Mouse (Mus musculus) neural tube, embryonic 10.5 days (tissue): Measurements from ENCODE around the gene Kank2.

Experiments
- DNase-seq: peaks from one replicate; pipeline ENCODE4 v3.0.0-alpha.2; 2017; ENCODE audit warnings: low spot score; ENCODE audit errors: extremely low spot score

Kank2 gene

DNA sequence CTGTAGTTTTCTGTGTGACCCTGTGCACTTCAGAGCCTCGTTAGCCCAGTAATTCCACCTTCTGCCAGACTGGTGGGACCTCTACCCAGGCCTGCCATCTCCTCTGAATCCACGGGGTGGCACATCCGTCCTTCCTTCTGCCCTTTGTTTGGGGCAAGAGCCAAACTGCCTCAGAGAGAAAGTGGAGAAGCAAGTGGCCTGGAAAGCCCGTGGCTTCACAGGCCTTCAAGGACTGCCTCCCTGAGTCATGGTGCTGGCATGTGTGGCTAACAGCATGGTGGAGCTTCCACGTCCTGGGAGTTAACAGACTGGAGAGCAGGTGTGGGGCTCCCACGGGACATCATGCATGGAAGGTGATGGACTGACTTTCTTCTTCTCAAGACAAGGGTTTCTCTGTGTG, 47.2 kb downstream of the Kank2 start:
- DNase-seq: no peak

DNA sequence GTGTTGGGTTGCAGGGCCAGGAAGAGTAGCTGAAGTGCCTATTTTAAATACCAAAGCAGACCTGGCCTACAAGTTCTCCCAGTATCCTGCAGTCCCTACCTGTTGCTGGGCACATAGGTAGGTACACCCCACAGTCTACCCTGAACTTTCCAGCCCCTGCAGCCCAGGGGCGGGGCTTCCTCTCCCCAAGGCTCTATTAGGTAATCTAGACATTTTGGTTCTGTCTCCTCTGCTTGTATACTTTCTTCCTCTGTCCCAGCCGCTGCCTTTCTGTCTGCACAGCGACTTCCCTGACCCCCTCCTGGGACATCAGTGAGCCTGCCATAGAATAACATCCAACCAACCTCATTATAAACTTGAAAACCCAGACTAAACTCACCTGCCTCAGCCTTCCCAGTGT, 48.2 kb downstream of the Kank2 start:
- no peak for DNase-seq

DNA sequence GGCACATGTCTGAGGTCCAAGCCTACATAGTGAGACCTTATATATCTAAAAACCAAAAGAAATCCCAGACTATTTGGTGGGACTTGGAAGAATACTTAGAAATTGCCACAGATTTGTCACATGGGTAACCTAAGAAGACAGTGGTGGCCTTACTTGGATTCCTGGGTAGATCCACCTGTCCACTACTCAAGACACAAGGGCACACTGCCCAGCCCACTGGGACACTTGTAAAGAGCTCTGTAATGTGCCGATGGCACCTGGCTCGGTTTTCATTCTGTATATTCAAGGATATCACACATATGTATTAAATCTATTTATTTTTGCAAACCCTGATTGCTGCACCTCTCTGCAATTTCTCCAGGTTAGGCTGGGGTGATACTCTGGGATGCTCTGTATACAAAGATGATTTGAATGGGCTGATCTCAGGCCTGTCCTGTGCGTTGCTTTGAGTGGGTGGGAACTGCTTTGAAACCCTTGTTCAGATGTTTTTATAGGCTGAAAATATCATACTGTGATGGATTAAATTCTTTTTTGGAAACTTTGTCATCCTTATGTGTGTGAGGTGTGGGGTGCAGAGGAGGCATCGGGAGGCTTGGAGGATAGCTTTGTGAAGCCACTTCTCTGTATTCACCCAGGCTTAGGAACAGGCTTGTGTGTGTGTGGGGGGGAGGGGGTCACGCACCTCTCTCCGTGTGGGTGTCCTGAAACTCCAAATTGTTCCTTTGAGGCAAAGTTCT, 49.0 kb downstream of the Kank2 start:
- no peak for DNase-seq

DNA sequence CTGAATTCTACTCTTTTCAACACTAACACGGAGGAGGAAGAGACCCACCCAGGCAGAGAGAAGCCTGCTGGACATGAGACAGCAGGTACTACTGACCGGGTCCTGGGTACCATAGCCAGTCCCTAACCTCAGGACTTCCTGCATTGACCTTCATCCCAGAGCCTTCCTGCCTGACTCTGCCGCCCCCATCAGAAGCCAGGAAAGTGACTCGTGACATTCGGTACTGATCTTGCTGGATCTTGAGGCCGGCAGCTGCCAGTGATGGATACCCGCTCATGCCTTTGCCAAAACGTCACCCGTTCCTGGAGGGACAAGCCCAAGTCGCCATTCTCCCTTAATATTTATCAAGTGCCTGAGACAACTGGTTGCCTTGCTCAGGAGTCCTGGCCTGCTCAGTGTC, 50.1 kb downstream of the Kank2 start:
- no peak for DNase-seq

DNA sequence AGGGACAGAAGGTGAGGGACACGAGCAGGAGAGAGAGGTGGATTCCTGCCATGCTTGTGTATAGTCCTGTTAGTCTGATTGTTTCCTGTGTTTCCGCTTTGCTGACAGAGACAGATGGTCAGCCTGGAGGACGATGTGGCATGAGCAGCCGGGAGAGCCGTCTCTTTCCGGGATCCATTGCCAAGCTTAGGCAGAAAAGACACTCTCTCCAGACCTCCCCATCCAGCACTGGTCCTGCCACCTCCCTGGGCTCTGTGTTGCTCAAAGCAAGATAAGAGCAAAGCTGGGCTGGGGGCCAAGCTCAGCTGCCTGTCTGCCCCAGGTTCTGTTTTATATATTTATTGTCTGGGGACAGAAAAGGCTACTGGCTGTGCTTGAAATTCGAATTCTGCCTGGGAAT, 50.5 kb downstream of the Kank2 start:
- no peak for DNase-seq

DNA sequence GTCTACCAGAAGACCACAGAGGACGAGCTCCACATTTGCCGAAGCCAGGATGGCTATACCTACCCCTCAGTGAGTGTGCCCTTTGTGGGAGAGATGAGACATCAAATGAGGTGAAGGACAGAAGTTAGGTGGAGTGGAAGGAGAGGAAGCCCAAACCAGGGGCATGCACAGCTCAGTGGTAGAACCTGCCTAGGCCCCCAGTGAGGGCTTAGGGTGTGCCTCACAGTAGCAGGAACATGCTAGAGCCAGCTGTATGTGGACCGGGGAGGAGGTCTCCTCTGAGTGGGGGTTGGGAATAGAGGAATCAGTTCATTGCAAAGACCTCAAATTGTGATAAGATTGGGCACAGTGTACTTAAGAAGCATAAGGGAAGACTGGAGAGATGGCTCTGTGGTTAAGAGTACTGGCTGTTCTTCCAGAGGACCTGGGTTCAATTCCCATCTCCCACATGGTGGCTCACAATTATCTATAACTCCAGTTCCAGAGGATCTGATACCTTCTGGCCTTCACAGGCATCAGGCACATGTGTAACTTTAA, 51.2 kb downstream of the Kank2 start:
- DNase-seq: no peak

DNA sequence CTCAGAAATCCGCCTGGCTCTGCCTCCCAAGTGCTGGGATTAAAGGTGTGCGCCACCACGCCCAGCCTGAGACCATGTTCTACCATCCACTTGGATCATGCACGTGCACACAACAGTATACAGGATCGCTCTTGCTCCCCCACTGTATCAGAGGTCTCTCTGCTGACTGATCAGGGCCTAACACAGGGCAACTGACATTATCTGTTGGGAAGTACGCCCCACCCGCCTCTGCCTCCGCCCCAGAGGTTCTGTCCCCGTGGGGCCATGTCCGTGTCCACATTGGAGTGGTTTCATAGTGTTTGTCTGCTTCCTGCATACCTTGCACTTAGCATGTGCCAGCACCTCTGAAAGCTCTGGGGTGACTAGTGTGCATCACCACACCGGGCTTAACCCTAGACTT, 57.0 kb downstream of the Kank2 start:
- DNase-seq: no peak

DNA sequence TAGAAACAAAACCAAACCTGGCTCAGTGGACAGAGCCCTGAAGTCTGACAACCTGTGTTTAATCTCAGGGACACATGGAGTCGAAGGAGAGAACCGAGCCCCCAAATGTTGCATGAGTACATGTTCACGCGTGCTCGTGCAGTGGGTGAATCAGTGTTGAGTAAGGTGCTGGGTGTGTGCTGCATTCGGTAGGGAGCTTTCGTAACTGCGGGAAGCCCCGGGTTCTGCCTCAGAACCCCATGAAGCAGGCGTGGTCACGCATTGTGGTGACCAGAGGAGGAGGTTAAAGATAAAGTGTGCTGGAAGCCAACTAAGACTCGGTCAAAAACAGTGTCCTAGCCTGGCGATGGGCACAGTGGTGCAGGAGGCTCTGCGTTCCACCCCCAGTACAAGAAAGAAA, 58.1 kb downstream of the Kank2 start:
- DNase-seq: no peak

DNA sequence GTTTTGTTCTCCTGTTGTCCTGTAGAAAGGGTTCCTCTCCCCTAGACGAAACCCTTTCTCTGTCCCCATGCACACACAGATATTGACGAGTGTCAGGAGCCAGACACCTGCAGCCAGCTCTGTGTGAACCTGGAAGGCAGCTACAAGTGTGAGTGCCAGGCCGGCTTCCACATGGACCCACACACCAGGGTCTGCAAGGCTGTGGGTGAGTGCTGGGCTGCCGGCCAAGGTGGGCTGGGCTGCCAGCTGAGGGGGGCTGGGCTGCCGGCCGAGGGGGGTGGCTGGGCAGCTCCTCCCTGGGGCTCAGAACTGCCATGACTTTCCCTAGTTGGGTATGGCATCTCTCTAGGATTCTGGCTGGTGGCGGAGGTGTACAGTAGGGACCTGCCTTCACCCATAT, 59.8 kb downstream of the Kank2 start:
- DNase-seq: no peak

DNA sequence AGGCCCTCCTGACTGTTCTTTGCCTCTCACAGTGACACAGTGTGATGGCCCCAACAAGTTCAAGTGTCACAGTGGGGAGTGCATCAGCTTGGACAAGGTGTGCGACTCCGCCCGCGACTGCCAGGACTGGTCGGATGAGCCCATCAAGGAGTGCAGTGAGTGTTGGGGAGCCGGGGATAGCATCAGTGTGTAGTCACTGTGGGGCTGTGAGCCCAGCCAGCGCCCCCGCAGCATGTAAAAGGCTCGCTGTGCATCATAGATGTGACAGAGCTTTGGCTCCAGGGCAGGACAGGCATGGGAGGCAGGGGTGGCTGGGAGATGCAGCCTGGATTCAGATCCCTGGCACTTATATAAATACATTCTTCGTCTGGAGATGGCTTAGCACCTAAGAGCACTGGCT, 61.4 kb downstream of the Kank2 start:
- DNase-seq: no peak

DNA sequence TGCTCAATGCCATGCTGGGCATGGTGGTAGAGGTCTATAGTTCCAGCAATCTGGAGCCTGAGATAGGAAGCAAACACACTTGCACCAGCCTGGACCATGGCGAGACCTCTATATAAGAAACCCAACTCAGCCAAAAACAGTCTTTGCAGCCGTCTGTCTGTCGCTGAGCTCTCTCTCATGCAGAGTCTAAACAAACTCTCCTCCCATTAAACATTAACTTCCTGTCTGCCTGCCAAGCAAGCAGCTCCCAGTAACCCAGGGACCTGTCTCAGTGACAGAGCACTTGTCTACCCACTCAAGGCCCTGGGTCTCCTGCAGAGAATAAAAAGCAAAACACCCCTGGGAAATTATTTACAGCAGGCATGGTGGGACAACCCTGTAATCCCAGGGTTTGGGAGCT, 62.0 kb downstream of the Kank2 start:
- DNase-seq: no peak

DNA sequence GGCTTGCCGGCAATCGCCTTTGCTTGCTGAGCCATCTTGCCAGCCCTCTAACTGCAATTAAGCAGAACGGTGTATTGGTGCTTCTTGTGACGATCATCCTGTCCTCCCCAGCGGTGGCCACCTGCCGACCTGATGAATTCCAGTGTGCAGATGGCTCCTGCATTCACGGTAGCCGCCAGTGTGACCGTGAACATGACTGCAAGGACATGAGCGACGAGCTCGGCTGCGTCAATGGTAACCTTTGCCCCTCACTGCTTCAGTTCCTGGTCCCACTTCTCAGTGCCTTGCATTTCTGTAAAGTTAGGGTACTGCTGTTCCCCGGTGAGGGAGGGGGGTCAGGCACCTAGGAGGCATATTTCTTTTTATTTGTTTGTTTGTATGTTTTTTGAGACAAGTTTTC, 63.4 kb downstream of the Kank2 start:
- no peak for DNase-seq

DNA sequence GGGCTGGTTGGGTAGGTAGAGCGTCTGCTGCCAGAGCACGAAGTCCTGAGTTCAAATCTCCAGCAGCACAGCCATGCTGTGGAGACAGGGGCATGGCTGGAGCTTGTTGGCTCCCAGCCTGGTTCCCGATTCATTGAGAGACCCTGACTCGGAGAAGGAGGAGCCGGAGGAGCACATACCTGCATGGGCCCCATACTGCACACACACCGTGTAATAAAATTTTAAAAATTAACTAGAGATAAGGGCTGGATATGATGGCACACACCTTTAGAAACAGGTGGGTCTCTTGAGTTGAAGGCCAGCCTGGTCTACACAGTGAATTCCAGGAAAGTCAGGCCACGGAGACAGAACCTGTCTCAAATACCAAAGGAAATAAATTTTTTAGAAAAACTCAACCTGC, 64.6 kb downstream of the Kank2 start:
- no peak for DNase-seq

DNA sequence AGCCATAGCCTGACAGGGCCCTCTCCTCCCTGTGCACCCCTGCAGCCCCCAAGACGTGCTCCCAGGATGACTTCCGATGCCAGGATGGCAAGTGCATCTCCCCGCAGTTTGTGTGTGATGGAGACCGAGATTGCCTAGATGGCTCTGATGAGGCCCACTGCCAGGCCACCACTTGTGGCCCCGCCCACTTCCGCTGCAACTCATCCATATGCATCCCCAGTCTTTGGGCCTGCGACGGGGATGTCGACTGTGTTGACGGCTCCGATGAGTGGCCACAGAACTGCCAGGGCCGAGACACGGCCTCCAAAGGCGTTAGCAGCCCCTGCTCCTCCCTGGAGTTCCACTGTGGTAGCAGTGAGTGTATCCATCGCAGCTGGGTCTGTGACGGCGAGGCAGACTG, 65.1 kb downstream of the Kank2 start:
- no peak for DNase-seq

DNA sequence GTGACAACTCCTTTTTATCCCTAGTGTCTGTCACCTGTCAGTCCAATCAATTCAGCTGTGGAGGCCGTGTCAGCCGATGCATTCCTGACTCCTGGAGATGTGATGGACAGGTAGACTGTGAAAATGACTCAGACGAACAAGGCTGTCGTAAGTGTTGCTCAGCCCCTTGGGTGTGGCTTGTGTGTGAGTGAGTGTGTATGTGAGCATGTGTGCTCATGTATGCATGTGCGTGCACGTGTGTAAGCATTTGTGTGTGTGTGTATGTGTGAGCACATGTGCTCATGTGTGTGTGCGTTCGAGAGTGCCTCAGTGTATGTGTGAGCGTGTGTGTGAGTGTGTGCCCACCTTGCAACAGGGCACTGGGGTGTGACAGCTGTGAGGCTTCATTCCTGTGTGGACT, 66.3 kb downstream of the Kank2 start:
- no peak for DNase-seq

DNA sequence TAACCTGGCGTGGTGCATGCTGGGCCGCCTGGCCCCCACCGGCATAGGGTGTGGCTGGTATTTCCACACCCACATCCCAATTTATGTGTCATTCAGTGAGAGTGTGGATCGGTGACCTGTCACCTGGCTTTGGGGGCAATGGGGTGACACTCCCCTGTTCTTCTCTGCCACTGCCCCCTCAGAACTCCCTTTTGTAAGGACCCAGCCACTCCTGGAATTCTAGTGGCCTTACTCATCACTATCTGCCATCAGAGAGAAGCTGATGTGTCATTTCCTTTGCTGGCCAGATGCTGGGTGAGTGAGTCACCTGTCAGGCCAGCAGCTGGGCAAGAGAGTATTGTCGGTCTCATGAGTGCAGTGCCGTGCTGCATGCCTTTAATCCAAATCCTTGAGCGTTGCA, 69.3 kb downstream of the Kank2 start:
- no peak for DNase-seq

DNA sequence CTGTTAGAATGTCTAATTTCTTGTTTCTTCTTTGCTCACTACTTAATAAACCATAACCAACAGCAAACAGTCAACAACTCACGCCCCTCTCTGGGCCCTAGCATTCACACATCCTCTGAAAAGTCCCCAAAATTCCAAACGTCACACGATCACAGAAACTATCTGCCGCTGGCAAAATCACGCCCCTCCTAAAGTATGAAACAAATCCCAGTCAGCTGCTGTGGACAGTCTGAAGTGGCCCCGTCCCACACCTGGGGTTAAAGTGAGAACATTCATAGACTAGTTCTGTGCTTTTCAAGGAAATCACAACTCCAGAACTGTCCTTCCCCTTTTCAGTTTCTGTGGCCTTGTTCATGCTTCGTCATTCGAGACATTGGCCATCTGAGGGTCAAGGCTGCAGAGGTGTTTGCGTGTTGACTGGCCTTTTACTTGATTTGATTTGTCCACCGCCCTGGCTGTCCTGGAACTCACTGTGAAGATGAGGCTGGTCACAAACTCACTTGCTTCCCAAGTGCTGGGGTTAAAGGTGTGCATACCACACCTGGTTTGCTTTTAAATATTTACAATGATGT, 70.2 kb downstream of the Kank2 start:
- no peak for DNase-seq

DNA sequence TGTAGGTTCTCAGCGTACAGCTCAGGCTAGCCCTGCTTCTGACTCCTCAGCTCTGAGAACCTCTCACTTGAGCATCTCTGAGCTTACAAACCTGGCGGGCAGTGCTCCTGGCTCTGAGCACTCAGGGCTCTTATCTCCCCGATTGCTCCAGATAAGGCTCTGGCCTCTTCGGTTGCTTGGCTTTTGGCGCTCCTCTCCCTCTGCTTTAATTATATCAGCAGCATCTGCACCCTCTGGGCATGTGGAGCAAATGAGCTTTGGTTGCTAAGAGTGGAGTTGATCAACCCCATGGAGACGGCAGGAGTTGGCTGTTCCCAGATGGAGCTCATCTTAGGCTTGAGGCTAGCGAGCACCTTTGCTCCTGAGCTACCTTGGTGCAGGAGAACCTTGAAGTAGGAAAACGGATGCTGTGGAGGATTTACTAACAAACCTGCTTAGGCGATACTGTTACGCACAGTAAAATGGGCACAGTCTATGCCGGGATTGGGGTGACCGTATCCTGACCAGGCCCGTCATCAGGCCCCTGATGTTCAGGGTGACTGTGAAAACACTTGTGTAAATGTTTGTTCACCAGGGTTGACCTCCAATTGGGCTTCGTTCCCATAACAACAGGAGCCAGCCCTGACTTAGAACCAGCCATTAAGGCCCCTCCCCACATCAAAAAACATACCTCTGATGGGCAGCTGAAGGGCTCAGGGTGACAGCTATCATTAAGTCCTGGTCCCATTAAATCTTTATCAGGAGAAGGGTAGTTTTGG, 72.1 kb downstream of the Kank2 start:
- no peak for DNase-seq

DNA sequence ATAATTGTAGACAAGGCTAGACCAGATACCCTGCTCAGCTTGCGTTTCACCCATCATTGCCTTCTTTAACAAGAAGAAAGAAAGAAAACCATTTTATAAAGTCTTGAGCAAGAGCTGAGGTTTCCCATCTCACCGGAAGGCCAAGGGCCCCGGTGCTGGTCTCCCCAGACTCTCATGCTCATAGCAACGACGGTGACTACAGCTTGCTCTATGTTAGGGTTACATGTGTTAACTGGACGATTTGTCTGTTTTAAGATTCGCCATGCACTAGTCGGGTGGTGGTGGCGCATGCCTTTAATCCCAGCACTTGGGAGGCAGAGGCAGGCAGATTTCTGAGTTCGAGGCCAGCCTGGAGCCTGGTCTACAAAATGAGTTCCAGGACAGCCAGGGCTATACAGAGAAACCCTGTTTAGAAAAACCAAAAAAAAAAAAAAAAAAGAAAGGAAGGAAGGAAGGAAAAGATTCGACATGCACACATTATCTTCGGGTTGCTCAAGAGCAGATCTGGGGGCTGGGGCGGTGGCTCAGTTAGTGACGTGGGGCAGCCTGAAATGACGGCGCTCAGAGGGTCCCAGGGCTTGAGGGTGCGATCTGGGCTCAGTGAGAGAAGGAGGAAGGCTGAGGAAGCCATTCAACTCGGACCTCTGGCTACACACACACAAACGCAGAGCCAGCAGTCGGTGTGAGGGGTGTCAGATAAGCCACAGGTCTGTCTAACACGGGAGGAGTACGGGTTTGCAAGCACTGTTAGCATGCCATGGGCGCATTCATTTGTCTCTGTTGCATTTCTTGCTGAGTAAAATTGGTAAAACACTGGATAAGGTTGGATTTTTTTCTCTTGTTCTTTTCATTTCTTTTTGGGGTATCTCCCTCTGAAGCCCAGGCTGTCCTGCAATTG, 73.1 kb downstream of the Kank2 start:
- no peak for DNase-seq

DNA sequence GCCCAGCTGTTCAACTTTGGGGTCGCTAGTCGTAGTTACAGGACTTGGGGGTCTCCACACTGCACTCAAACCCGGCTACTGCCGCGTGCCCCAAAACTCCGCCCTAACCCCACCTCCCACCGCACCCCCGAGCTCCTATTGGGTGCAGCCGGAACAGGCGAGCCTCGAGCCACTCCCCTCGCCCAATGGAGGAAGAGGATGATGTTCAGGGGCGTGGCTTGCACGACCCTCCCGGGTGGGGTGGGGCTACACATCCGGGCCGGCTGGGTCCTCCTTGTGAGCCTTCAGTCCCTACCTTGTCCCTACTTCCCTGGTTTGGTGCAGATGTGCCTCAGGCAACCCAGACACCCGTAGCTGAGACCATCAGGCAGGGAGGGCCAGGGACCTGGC, 74.4 kb downstream of the Kank2 start:
- peak; percentile 93 for DNase-seq

DNA sequence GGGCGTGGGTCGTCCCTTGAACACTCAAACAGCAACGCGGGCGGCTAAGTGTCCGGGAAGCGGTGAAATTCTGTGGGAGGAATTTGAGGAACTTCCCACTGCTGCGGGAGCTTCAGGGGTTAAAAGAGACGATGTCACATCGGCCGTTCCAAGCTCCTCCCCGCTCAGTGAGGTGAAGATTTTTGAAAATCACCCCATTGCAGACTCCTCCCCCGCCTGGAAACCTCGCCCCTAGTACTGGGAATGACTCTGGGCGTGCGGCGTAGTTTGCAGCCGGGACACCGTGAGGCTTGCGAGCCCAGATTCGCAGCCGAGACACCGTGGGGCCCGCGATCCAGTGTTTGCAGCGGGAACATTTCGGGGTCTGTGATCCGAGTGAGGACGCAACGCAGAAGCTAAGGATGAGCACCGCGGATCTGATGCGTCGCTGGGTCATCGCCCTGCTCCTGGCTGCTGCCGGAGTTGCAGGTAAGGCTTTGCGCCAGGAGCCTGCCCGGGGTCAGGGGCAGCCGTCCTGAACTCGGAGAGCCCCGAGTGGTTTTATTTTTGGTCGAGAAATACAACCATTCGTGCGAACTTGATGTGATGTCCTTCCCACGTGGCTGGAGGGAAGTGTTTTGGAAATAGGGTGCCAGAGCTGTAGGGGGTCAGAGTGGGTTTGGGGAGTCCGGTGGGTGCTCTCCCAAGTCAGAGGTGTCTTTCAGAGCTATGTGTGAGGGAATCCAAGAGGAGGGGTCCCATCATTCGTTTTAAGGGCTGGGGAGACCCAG, 75.0 kb downstream of the Kank2 start, which contains the start of gene Ldlr:
Gene Ldlr, plus strand, starts transcription at position 107 of the 770 bp plus-strand sequence.
- peak; percentile 88 for DNase-seq
